Mouse (Mus musculus) CH12.LX (cell line): ENCODE data around the gene Rbm8a.

ENCODE experiments used
- CTCF ChIP-seq, 2 experiments: IDR thresholded peaks in 1 of 2; conservative IDR thresholded peaks in 1 of 2; 2 replicates each; pipeline ENCODE4 v1.5.1; 2011 to 2012; ENCODE audit warnings: low read depth in 2 of 2, low read length in 2 of 2, improper control_type of control experiment in 1 of 2, inconsistent platforms in 1 of 2, mild to moderate bottlenecking in 1 of 2, moderate library complexity in 1 of 2
- E2F4 ChIP-seq: IDR thresholded peaks from 2 replicates; pipeline ENCODE4 v1.6.1; 2011; ENCODE audit warnings: low read depth, low read length, improper control_type of control experiment; ENCODE audit not compliant: insufficient replicate concordance
- EP300 ChIP-seq: IDR thresholded peaks from 2 replicates; pipeline ENCODE4 v1.6.1; 2011; ENCODE audit warnings: low read length, improper control_type of control experiment
- HCFC1 ChIP-seq: IDR thresholded peaks from 2 replicates; pipeline ENCODE4 v1.6.1; 2012; ENCODE audit warnings: low read depth, mild to moderate bottlenecking, inconsistent platforms, low read length, improper control_type of control experiment
- MAX ChIP-seq: IDR thresholded peaks from 2 replicates; pipeline ENCODE4 v1.6.1; 2011; ENCODE audit warnings: low read length, improper control_type of control experiment
- POLR2A ChIP-seq: IDR thresholded peaks from 2 replicates; pipeline ENCODE4 v1.6.1; 2011; ENCODE audit warnings: low read depth, mild to moderate bottlenecking, improper control_type of control experiment, low read length
- USF1 ChIP-seq: IDR thresholded peaks from 2 replicates; pipeline ENCODE4 v1.6.1; 2014; ENCODE audit warnings: low read depth, mild to moderate bottlenecking, inconsistent platforms, low read length, improper control_type of control experiment
- USF2 ChIP-seq: conservative IDR thresholded peaks from 2 replicates; pipeline ENCODE4 v1.6.1; 2011; ENCODE audit warnings: low read depth, low read length, improper control_type of control experiment
- ZNF384 ChIP-seq: IDR thresholded peaks from 2 replicates; pipeline ENCODE4 v1.6.1; 2012; ENCODE audit warnings: low read depth, low read length, improper control_type of control experiment, inconsistent platforms

- TF ChIP-seq CTCF (conservative IDR thresholded peaks at IDR 0.05 in 1 of 2, IDR thresholded peaks at IDR 0.05 in 1 of 2; ENCODE audit: low read depth in 2 of 2, low read length in 2 of 2): no peak
- TF ChIP-seq POLR2A: no peak
- no peak for TF ChIP-seq USF1
- no peak for TF ChIP-seq E2F4
- no peak for TF ChIP-seq EP300
- no peak for TF ChIP-seq MAX
- TF ChIP-seq HCFC1: no peak
- TF ChIP-seq USF2: no peak
- no peak for TF ChIP-seq ZNF384
These were observed 45.4 kb downstream of the Rbm8a start for GRCm38 (mm10) chr3:96675171-96675570.
